Mouse (Mus musculus): Measurements from ENCODE around the gene Dab1. TPM values are rescaled to one million over a fixed set of nuclear protein-coding genes. Genes with fewer than 3 reads are reported as not detected.
A peak's percentile ranks its signal among the peaks of the same experiment; 100 is the strongest.

Gene Dab1
- total and polyA plus RNA-seq, 2 experiments from 2014 or later = 47.9 to 109 TPM

DNA sequence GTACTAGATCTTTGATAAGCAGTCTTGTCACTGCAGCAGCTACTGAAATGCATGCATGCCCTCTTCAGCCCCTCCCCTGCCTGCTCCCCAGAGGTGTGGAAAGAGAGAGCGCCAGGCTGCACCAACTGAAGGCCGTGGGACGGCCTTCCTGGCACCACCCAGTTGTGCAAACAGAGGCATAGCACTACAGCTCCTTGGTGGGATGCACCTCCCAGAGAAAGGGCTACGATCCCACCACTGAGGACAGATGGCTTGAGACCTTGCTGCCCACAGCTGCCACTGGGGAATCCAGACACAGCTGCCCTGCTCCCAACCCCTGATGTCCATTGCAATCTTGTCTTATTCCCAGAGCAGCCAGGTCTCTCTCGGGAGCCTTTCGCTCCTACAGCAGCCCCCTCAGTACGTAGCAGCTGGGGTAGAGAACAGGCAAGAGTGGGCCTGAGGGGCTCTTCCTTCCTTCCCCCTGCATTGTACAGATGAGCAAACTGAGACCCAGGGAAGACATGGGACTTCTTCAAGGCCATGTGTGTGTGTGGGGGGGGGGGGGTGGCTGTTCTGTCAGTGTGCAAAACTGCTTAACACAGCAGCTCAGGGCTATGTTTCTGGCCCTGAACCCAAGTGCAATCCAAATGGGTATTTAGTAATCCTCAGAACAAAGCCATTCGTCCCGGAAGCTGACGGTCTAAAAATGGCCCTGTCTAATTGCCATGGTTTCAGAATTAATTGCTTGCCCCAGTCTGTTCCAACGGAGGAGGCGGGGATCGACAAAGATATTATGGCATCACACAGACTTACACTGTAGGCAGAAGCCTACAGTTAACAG lies 1100.0 kb downstream of the Dab1 start:
- Histone ChIP-seq H3K4me2 (ENCODE audit: low read depth, low read length, poor library complexity, severe bottlenecking) (no peak overlapping the region), H3K9me3 (ENCODE audit: low read length) (no peaks in the 10 kb centered on the region), H3K36me3 (ENCODE audit: insufficient read depth, low read length) (peaks cover 6% of the 10 kb centered on the region), H3K4me1 (ENCODE audit: insufficient read depth, low read length) (peaks cover 6% of the 10 kb centered on the region; the same call in 1 of the 2 replicates), H3K9ac (replicated peaks; ENCODE audit: low read length, poor library complexity, severe bottlenecking) (no peak overlapping the region), H3K27ac (ENCODE audit: low read depth, low read length) (no peak overlapping the region), H3K27me3 (ENCODE audit: insufficient read depth, low read length) (no peaks in the 10 kb centered on the region), H3K4me3 (ENCODE audit: low read depth, low read length) (no peak overlapping the region)
- ATAC-seq (ENCODE audit: low FRiP score) (peak; percentile 33; the same call in 1 of the 2 replicates), DNase-seq (ENCODE audit: low spot score) (peak; percentile 55)
- no peak for TF ChIP-seq CTCF (IDR thresholded peaks at IDR 0.05)
- WGBS = 34% methylated on average over 13 of the region's 13 CpGs

DNA sequence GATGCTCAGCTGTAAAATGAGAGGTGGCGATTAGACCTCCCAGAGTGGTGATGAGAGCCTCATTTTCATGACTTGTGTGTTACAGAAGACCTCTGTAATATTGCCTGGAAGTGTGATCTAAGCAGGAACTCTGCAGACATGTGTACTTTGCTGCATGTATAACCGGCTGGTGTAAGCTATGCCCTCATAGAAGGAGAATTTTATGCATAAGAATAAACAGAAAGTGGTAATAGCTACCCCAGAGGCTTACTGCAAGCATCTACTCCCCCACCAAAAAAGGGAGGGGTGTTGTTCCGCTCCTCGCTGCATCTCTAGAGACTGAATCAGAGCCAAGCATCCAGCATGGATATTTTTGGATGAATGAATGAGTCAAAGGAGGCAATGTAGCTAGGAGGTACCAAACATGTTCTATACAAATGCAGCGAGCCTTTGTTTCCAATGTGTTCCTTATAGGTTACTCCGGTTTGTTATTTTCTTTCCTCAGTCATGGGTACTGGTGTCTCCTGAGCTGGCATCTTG lies 1104.4 kb downstream of the Dab1 start:
- H3K27ac ChIP-seq (ENCODE audit: low read depth, low read length) = no peak overlapping the region
- H3K4me2 ChIP-seq (ENCODE audit: low read depth, low read length, poor library complexity, severe bottlenecking) = no peak overlapping the region
- 45% methylated on average over 6 of the region's 6 CpGs for WGBS
- no peak for ATAC-seq (ENCODE audit: low FRiP score)
- H3K9me3 ChIP-seq (ENCODE audit: low read length) = no peaks in the 10 kb centered on the region
- H3K9ac ChIP-seq (replicated peaks; ENCODE audit: low read length, poor library complexity, severe bottlenecking) = no peak overlapping the region
- peaks cover 6% of the 10 kb centered on the region; the same call in 1 of the 2 replicates for H3K4me1 ChIP-seq (ENCODE audit: insufficient read depth, low read length)
- TF ChIP-seq CTCF (IDR thresholded peaks at IDR 0.05) = no peak
- peaks cover 6% of the 10 kb centered on the region for H3K36me3 ChIP-seq (ENCODE audit: insufficient read depth, low read length)
- H3K27me3 ChIP-seq (ENCODE audit: insufficient read depth, low read length) = no peaks in the 10 kb centered on the region
- DNase-seq (ENCODE audit: low spot score) = no peak
- no peak overlapping the region for H3K4me3 ChIP-seq (ENCODE audit: low read depth, low read length)

DNA sequence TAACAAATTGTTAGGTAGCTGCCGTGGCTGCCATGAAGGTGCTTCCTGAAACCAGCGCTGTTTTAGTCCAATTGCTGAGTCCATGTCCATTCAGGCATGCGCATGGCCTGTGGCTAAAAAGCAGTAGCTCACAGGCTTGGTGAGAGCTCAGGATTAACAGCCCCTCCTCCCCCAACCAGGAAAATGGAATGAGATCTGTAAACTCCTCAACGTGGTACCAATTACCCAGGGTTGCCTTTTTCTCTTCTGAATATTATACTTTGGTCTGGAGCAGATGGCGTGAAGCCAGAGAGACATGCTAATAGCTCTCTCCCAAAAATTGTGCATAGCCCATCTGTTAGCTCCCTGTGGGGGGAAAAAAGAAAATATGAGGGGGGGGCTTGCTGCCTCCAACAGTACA lies 1105.1 kb downstream of the Dab1 start:
- ATAC-seq (ENCODE audit: low FRiP score) (no peak), DNase-seq (ENCODE audit: low spot score) (peak; percentile 55)
- peaks cover 6% of the 10 kb centered on the region for H3K36me3 ChIP-seq (ENCODE audit: insufficient read depth, low read length)
- no peak for TF ChIP-seq CTCF (IDR thresholded peaks at IDR 0.05)
- no peak overlapping the region for H3K9ac ChIP-seq (replicated peaks; ENCODE audit: low read length, poor library complexity, severe bottlenecking)
- no peak overlapping the region for H3K4me2 ChIP-seq (ENCODE audit: low read depth, low read length, poor library complexity, severe bottlenecking)
- peaks cover 6% of the 10 kb centered on the region; the same call in 1 of the 2 replicates for H3K4me1 ChIP-seq (ENCODE audit: insufficient read depth, low read length)
- WGBS = 49% methylated on average over 5 of the region's 5 CpGs
- H3K27me3 ChIP-seq (ENCODE audit: insufficient read depth, low read length) = no peaks in the 10 kb centered on the region
- no peak overlapping the region for H3K27ac ChIP-seq (ENCODE audit: low read depth, low read length)
- no peaks in the 10 kb centered on the region for H3K9me3 ChIP-seq (ENCODE audit: low read length)
- H3K4me3 ChIP-seq (ENCODE audit: low read depth, low read length) = no peak overlapping the region

DNA sequence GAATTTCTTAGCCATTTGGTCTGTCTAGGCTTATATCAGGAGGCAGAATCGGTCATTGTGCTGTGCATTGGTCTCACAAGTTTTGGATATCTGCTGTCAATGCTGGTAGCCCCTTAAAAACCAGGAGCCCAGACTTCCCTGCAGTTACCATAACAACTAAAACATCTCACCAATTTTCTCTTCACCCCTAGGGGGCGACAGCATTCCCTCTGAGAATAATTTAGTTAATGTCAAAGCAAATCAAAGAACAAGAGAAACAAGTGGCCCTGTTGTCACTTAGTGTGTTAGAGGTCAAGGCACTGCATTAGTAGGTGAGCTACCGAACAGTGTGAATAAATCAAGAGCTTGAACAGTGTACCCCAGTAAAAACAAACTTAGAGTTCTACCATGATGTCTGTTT lies 1106.5 kb downstream of the Dab1 start:
- DNase-seq (ENCODE audit: low spot score) = no peak
- H3K4me2 ChIP-seq (ENCODE audit: low read depth, low read length, poor library complexity, severe bottlenecking) = no peak overlapping the region
- ATAC-seq (ENCODE audit: low FRiP score) = no peak
- 59% methylated on average over 3 of the region's 3 CpGs for WGBS
- no peaks in the 10 kb centered on the region for H3K27me3 ChIP-seq (ENCODE audit: insufficient read depth, low read length)
- TF ChIP-seq CTCF (IDR thresholded peaks at IDR 0.05) = peak; percentile 68
- H3K36me3 ChIP-seq (ENCODE audit: insufficient read depth, low read length) = peaks cover 2% of the 10 kb centered on the region
- no peak overlapping the region for H3K9ac ChIP-seq (replicated peaks; ENCODE audit: low read length, poor library complexity, severe bottlenecking)
- no peak overlapping the region for H3K4me3 ChIP-seq (ENCODE audit: low read depth, low read length)
- no peak overlapping the region for H3K27ac ChIP-seq (ENCODE audit: low read depth, low read length)
- H3K4me1 ChIP-seq (ENCODE audit: insufficient read depth, low read length) = peaks cover 6% of the 10 kb centered on the region; the same call in 1 of the 2 replicates
- no peaks in the 10 kb centered on the region for H3K9me3 ChIP-seq (ENCODE audit: low read length)

DNA sequence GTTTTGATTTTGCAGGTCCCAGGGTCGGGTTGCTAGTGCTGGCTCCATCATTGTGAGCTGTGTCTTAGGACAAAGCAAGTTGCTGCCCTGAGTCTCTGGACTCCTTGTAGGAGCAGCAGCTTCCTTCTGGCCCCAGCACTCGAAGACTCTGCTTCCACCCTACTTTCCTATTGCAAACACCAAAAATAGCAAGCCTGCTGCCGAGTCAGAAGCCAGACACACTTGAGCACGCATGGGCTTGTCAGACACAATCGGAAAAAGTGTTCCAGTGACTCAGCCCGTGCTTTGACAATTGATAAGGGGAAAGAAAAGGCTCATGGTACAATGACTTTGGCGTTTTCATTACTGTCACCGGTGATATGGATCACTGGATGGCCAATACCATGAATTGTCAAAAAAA lies 1110.0 kb downstream of the Dab1 start:
- Histone ChIP-seq H3K9me3 (ENCODE audit: low read length) (no peaks in the 10 kb centered on the region), H3K4me2 (ENCODE audit: low read depth, low read length, poor library complexity, severe bottlenecking) (no peak overlapping the region), H3K9ac (replicated peaks; ENCODE audit: low read length, poor library complexity, severe bottlenecking) (no peak overlapping the region), H3K27ac (ENCODE audit: low read depth, low read length) (no peak overlapping the region), H3K36me3 (ENCODE audit: insufficient read depth, low read length) (no peaks in the 10 kb centered on the region; the same call in 1 of the 2 replicates), H3K27me3 (ENCODE audit: insufficient read depth, low read length) (no peaks in the 10 kb centered on the region), H3K4me3 (ENCODE audit: low read depth, low read length) (no peak overlapping the region), H3K4me1 (ENCODE audit: insufficient read depth, low read length) (0 out of 2 replicates have a peak, but pooled peaks cover under 1% of the 10 kb centered on the region)
- ATAC-seq (ENCODE audit: low FRiP score) (no peak), DNase-seq (ENCODE audit: low spot score) (no peak)
- 67% methylated on average over 8 of the region's 8 CpGs for WGBS
- TF ChIP-seq CTCF (IDR thresholded peaks at IDR 0.05) = no peak

DNA sequence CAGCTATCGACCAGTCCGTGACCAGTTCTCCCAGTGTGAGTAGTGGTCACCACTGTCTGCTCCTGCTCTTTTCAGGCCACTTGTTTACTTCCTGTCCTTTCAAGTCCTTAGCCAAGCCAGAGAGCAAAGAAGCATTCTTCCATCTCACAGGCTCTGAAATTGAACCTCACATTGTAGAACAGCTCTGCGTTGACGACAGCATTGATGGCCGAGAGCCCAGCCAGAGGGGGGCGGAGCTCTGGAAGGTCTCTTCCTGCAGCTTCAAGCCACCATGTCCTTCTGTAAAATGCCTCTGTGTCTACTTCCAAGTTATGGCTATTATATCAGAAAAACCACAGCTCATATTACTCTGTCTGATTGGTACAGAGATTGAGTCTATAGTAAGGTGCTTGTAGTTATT lies 1127.3 kb downstream of the Dab1 start:
- peak; percentile 29 for DNase-seq (ENCODE audit: low spot score)
- H3K27me3 ChIP-seq (ENCODE audit: insufficient read depth, low read length) = no peaks in the 10 kb centered on the region
- no peak overlapping the region for H3K9ac ChIP-seq (replicated peaks; ENCODE audit: low read length, poor library complexity, severe bottlenecking)
- no peak overlapping the region for H3K4me2 ChIP-seq (ENCODE audit: low read depth, low read length, poor library complexity, severe bottlenecking)
- WGBS = 69% methylated on average over 6 of the region's 6 CpGs
- no peaks in the 10 kb centered on the region for H3K4me1 ChIP-seq (ENCODE audit: insufficient read depth, low read length)
- H3K36me3 ChIP-seq (ENCODE audit: insufficient read depth, low read length) = 0 out of 2 replicates have a peak, but pooled peaks cover under 1% of the 10 kb centered on the region
- H3K27ac ChIP-seq (ENCODE audit: low read depth, low read length) = 0 out of 2 replicates have a peak overlapping the region, but pooled peaks have one; percentile 26
- ATAC-seq (ENCODE audit: low FRiP score) = no peak
- TF ChIP-seq CTCF (IDR thresholded peaks at IDR 0.05) = no peak
- H3K9me3 ChIP-seq (ENCODE audit: low read length) = no peaks in the 10 kb centered on the region
- no peak overlapping the region for H3K4me3 ChIP-seq (ENCODE audit: low read depth, low read length)
